18 mouse cellular contexts compared by ENCODE assay signal in the genomic region with DNA sequence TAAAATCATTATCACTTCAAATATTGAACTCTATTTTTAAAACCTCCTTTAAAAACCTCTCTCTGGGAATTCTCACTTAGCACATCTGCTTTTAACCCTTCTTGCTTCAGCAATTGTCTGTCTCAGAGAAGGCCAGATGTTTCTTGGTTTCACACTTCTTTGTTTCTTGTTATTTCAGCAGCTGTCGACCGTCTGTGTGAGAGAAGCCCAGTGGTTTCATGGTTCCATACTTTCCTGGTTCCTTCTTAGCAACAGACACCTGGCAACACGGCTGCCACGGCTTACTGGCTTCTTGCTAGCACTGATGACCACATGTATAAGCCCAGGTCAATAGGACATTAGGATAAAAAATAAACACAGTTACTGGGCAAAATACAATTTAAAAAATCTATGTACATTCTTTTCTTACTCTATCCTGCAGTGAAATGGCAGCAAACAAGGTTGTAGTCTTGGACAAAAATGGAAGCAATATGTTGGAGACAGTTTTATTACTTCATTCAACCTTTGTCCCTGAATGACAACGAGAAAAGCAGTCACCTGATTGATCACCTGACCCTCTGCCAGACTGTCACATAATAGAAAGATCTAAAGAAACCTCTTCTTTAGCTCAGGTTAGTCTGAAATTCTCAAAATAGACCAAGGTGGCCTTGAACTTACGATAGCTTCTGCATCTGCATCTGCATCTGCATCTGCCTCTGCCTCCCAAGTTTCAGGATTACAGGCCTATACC. TPM values are rescaled to one million over a fixed set of nuclear protein-coding genes. Genes with fewer than 3 reads are reported as not detected.
DNase-seq lines count a peak whose midpoint lies in the region; ATAC-seq lines count a peak whose summit lies in the region.
"Had no signal": no experiment of that assay in that cellular context is flagged by ENCODE, and none has a peak within 500 bp of the region (broad histone marks: within the 10 kb centered on the region; RNA-seq: fewer than 3 reads in every experiment).

No protein-coding gene starts in this region.

- no peak overlapping the region for H3K4me2 ChIP-seq in intestine, embryonic 15.5 days (replicated peaks)
- H3K4me2 ChIP-seq: forebrain, embryonic 15.5 days; heart, embryonic 13.5 days; hindbrain, embryonic 13.5 days had no signal

- no peak overlapping the region for H3K4me3 ChIP-seq in intestine, embryonic 15.5 days (replicated peaks)
- H3K4me3 ChIP-seq: forebrain, embryonic 15.5 days; heart, embryonic 13.5 days; hindbrain, embryonic 13.5 days had no signal

- H3K27ac ChIP-seq in intestine, embryonic 15.5 days = no peak overlapping the region
- H3K27ac ChIP-seq: forebrain, embryonic 15.5 days; heart, embryonic 13.5 days; hindbrain, embryonic 13.5 days; hindbrain, postnatal 0 days had no signal

- peak; percentile 49 for DNase-seq in heart, adult 11 months
- DNase-seq in heart, postnatal 25 days (ENCODE audit: low spot score) = no peak
- peak; percentile 24 to 40 for DNase-seq in spleen, postnatal 36 days (ENCODE audit: low spot score in 2 of 2)
- DNase-seq in spleen, postnatal 14 days (ENCODE audit: low spot score in 2 of 2) = no peak
- DNase-seq in splenic B cell, adult 2 months (ENCODE audit: low read depth, low spot score) = peak; percentile 48
- DNase-seq in urinary bladder, postnatal 36 days (ENCODE audit: low spot score in 2 of 2) = no peak
- DNase-seq in gastrocnemius, adult 18-20 months (ENCODE audit: low spot score) = no peak
- DNase-seq: adrenal gland, postnatal 25 days; cerebellum, adult 18-20 months; cerebellum, adult 9-11 months; gastrocnemius, postnatal 14 days; heart, postnatal 4 days had no signal

- 61% methylated on average over 6 of the region's 6 CpGs for WGBS in intestine, embryonic 15.5 days

- no peaks in the 10 kb centered on the region for H3K9me3 ChIP-seq in intestine, embryonic 15.5 days
- H3K9me3 ChIP-seq: forebrain, embryonic 15.5 days; heart, embryonic 13.5 days; hindbrain, embryonic 13.5 days had no signal

- no peaks in the 10 kb centered on the region for H3K27me3 ChIP-seq in intestine, embryonic 15.5 days (replicated peaks)
- no peaks in the 10 kb centered on the region for H3K27me3 ChIP-seq in splenic B cell, adult 2 months (ENCODE audit: control insufficient read depth, insufficient read depth, low read length, poor library complexity, severe bottlenecking)
- H3K27me3 ChIP-seq: forebrain, embryonic 15.5 days; heart, embryonic 13.5 days; hindbrain, embryonic 13.5 days had no signal

- no peak overlapping the region for H3K9ac ChIP-seq in intestine, embryonic 15.5 days
- H3K9ac ChIP-seq: forebrain, embryonic 15.5 days; heart, embryonic 13.5 days; hindbrain, embryonic 13.5 days had no signal

- intact Hi-C loops in heart, postnatal 25 days (cut with DNase I) = no loop called here

- H3K4me1 ChIP-seq in intestine, embryonic 15.5 days (replicated peaks) = no peaks in the 10 kb centered on the region

- 0 out of 2 replicates have a peak, but pooled peaks have one; percentile 45 for ATAC-seq in intestine, embryonic 15.5 days
- ATAC-seq: CD4-positive, CD25-positive, alpha-beta regulatory T cell, adult 4 months; forebrain, embryonic 15.5 days; hindbrain, postnatal 0 days had no signal

- 0 out of 2 replicates have a peak, but pooled peaks cover 8% of the 10 kb centered on the region for H3K36me3 ChIP-seq in intestine, embryonic 15.5 days
- peaks cover 2% of the 10 kb centered on the region; the same call in 1 of the 2 replicates for H3K36me3 ChIP-seq in splenic B cell, adult 2 months (ENCODE audit: control insufficient read depth, insufficient read depth, low read length, poor library complexity, severe bottlenecking)
- H3K36me3 ChIP-seq: forebrain, embryonic 15.5 days; hindbrain, embryonic 13.5 days had no signal

RNA-seq across cellular contexts. Expression of gene Pon2, which starts 17.5 kb away (rescaled TPM):
- total RNA-seq in heart, postnatal 25 days (2021) = 10 to 100 TPM; 15.6 to 18.3 TPM
- 58.4 and 64.5 TPM in 2 replicates for polyA plus RNA-seq in intestine, embryonic 15.5 days (2015; fragmentation: Nextera tagmentation; extraction: Ambion mirVana)
- 10 to 100 TPM; 18.2 to 19.2 TPM for total RNA-seq in gastrocnemius, adult 18-20 months (2021)

RNA-seq across cellular contexts. Expression of gene Pon3, which starts 24.7 kb away (rescaled TPM):
- total RNA-seq in heart, postnatal 25 days (2021) = 10 to 100 TPM; 19.4 to 20.0 TPM
- 22.4 and 23.5 TPM in 2 replicates for polyA plus RNA-seq in intestine, embryonic 15.5 days (2015; fragmentation: Nextera tagmentation; extraction: Ambion mirVana)
- 10 to 100 TPM; 35.3 to 37.3 TPM for total RNA-seq in gastrocnemius, adult 18-20 months (2021)

Comparison
In these comparisons a context has a peak if more than half of its experiments do, and no peak if none do; other contexts are left out.
1. DNase-seq: peak in heart, adult 11 months (single experiment), spleen, postnatal 36 days (2 of 2) and splenic B cell, adult 2 months (single experiment); none in heart, postnatal 25 days (single experiment), spleen, postnatal 14 days (0 of 2), urinary bladder, postnatal 36 days (0 of 2) and gastrocnemius, adult 18-20 months (single experiment).